Mouse (Mus musculus) G1E (cell line): ENCODE results near the gene Cbln4. TPM values are rescaled to one million over a fixed set of nuclear protein-coding genes. Genes with fewer than 3 reads are reported as not detected.

Experiments
- ATAC-seq: 2 replicates; pipeline ENCODE4 v1.8.0; 2016; ENCODE audit warnings: mild to moderate bottlenecking; ENCODE audit not compliant: insufficient number of reproducible peaks, poor library complexity, low FRiP score, severe bottlenecking; ENCODE audit errors: extremely low read depth
- DNase-seq: peaks from one replicate; pipeline ENCODE4 v3.0.0; 2012; ENCODE audit warnings: low spot score
- H3K27me3 ChIP-seq: 2 replicates; pipeline ENCODE4 v1.6.1; 2012; ENCODE audit warnings: mild to moderate bottlenecking, low read length, inconsistent platforms; ENCODE audit not compliant: insufficient read depth
- H3K36me3 ChIP-seq: replicated peaks from 2 replicates; pipeline ENCODE3; 2012; ENCODE audit warnings: mild to moderate bottlenecking, inconsistent platforms
- H3K4me1 ChIP-seq: 2 replicates; pipeline ENCODE4 v1.6.1; 2012; ENCODE audit warnings: low read depth, low read length, inconsistent platforms, mixed read lengths; ENCODE audit not compliant: insufficient read depth
- H3K4me3 ChIP-seq: 2 replicates; pipeline ENCODE4 v1.5.1; 2012; ENCODE audit warnings: low read depth, mild to moderate bottlenecking, inconsistent platforms, low read length, moderate library complexity, mixed read lengths
- H3K9me3 ChIP-seq: replicated peaks from 2 replicates; pipeline ENCODE4 v1.6.1; 2012; ENCODE audit warnings: inconsistent platforms
- CTCF ChIP-seq: IDR thresholded peaks from 2 replicates; pipeline ENCODE4 v1.5.1; 2012; ENCODE audit warnings: low read depth, low read length, inconsistent platforms, mixed read lengths
- GATA1 ChIP-seq: IDR thresholded peaks from 2 replicates; pipeline ENCODE4 v1.6.1; 2012; ENCODE audit warnings: borderline replicate concordance, low read length, inconsistent platforms, mixed read lengths
- POLR2AphosphoS5 ChIP-seq: IDR thresholded peaks from 2 replicates; pipeline ENCODE4 v1.6.1; 2012; ENCODE audit warnings: low read depth, low read length, inconsistent platforms; ENCODE audit not compliant: insufficient replicate concordance
- TAL1 ChIP-seq: conservative IDR thresholded peaks from 2 replicates; pipeline ENCODE4 v1.6.1; 2012; ENCODE audit warnings: low read depth, low read length, inconsistent platforms, mixed read lengths
- polyA plus RNA-seq: library from polyadenylated mRNA; stranded (reverse); fragments of >175 nt; gene quantifications from 2 replicates; pipeline ENCODE4 v1.2.3, GENCODE M21; 2012
- total RNA-seq, 2 experiments: library from RNA; stranded (forward) in 1 of 2; stranded (reverse) in 1 of 2; fragments of 200-1000 nt in 1 of 2; fragments of >200 nt in 1 of 2; fragmentation: Nextera tagmentation in 1 of 2; gene quantifications; 2 replicates each; pipeline ENCODE4 v1.2.3; 2014 to 2017

Cbln4 gene
- total and polyA plus RNA-seq, 3 experiments, result 0.16 TPM; not detected in 2

DNA sequence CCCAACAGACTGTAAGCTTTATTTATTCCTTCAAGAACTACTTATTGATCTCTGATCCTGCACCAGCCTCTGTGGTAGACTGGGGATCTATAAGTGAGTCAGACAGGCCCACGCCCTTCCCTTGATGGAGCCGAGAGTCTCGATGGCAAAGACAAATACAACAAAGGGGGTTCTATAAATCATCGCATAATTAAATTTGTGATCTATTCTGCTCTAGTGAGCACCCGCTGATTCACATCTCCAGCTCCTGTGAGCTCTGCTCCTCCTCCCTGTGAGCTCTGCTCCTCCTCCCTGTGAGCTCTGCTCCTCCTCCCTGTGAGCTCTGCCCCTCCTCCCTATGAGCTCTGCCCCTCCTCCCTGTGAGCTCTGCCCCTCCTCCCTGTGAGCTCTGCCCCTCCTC is 49.0 kb downstream of the Cbln4 start:
- Histone ChIP-seq H3K4me1 (no peaks in the 10 kb centered on the region), H3K27me3 (no peaks in the 10 kb centered on the region), H3K36me3 (no peaks in the 10 kb centered on the region), H3K4me3 (no peak overlapping the region), H3K9me3 (peaks cover 81% of the 10 kb centered on the region)
- TF ChIP-seq POLR2AphosphoS5, result no peak
- DNase-seq (no peak), ATAC-seq (no peak)

DNA sequence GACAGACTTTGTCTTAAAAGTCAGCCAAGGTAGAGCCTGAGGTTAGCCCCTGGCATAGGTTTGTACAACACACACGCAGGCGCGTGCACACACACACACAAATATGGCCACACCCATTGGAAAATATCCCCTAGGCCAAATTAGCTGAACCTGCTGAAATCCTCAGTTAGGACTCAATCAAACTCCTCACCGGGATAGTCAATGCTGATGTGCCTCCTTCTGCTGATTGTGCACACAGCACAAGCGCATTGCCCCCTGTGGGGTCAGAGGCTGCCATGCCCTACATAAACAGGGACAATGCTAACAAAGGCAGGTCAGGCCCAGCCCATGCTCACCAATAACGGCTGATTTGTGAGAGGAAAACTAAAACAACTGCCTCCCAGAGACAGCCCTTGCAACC is 56.6 kb downstream of the Cbln4 start:
- peaks cover 80% of the 10 kb centered on the region for H3K9me3 ChIP-seq
- TF ChIP-seq CTCF, result no peak
- TF ChIP-seq POLR2AphosphoS5, result no peak
- TF ChIP-seq GATA1, result no peak
- no peak for TF ChIP-seq TAL1
- H3K4me1 ChIP-seq, result no peaks in the 10 kb centered on the region
- ATAC-seq, result no peak
- no peak for DNase-seq
- H3K4me3 ChIP-seq, result no peak overlapping the region
- H3K36me3 ChIP-seq, result no peaks in the 10 kb centered on the region
- no peaks in the 10 kb centered on the region for H3K27me3 ChIP-seq

Other genes with a start within 250 kb of the Cbln4 start
- gene Mc3r, start 205.0 kb upstream of the Cbln4 start, total RNA-seq (2014; fragmentation: Nextera tagmentation), result not detected in 2 replicates
- gene Mc3r, start 205.0 kb upstream of the Cbln4 start, total RNA-seq (2017), result 0.05 and 0.06 TPM in 2 replicates
- not detected in 2 replicates for gene Mc3r, start 205.0 kb upstream of the Cbln4 start, polyA plus RNA-seq